Mouse (Mus musculus) limb, embryonic 13.5 days (tissue): Measurements from ENCODE around the gene Sh3rf3. TPM values are rescaled to one million over a fixed set of nuclear protein-coding genes. Genes with fewer than 3 reads are reported as not detected.

Experiments used
- ATAC-seq: fragments of 200-750 bp; cut with Nextera tagmentation; 2 replicates; pipeline ENCODE4 v1.8.0; 2017; ENCODE audit warnings: low read depth, moderate number of reproducible peaks, moderate TSS enrichment; ENCODE audit not compliant: low FRiP score
- H3K27ac ChIP-seq: fragments of 300-500 bp; sonication (generic); 2 replicates; pipeline ENCODE4 v1.5.1; 2015; ENCODE audit warnings: inconsistent platforms, mild to moderate bottlenecking, moderate library complexity
- H3K27me3 ChIP-seq: fragments of 300-500 bp; sonication (generic); 2 replicates; pipeline ENCODE4 v1.6.1; 2015; ENCODE audit warnings: mild to moderate bottlenecking, inconsistent platforms
- H3K36me3 ChIP-seq: fragments of 300-500 bp; sonication (generic); 2 replicates; pipeline ENCODE4 v1.6.1; 2015; ENCODE audit warnings: inconsistent platforms, mild to moderate bottlenecking, moderate library complexity
- H3K4me1 ChIP-seq: fragments of 300-500 bp; sonication (generic); 2 replicates; pipeline ENCODE4 v1.6.1; 2015; ENCODE audit warnings: inconsistent platforms
- H3K4me2 ChIP-seq: fragments of 300-500 bp; sonication (generic); replicated peaks from 2 replicates; pipeline ENCODE4 v1.6.1; 2015; ENCODE audit warnings: inconsistent platforms, mild to moderate bottlenecking, moderate library complexity
- H3K4me3 ChIP-seq: fragments of 300-500 bp; sonication (generic); 2 replicates; pipeline ENCODE4 v1.5.1; 2015; ENCODE audit warnings: moderate library complexity, mild to moderate bottlenecking, inconsistent platforms
- H3K9ac ChIP-seq: fragments of 300-500 bp; sonication (generic); 2 replicates; pipeline ENCODE4 v1.6.1; 2015; ENCODE audit warnings: mild to moderate bottlenecking, inconsistent platforms
- H3K9me3 ChIP-seq: fragments of 300-500 bp; sonication (generic); 2 replicates; pipeline ENCODE4 v1.6.1; 2016; ENCODE audit warnings: inconsistent platforms
- WGBS: fragments of 180-500 bp; shearing (Covaris S2); methylation state at CpG from one replicate; pipeline ENCODE4 v1.1.7; 2015; 5-methylcytosine and 5-hydroxymethylcytosine counted together
- polyA plus RNA-seq: library from polyadenylated mRNA; unstranded; fragments of >200 nt; fragmentation: Nextera tagmentation; extraction: Ambion mirVana; gene quantifications from 2 replicates; pipeline ENCODE4 v1.2.1, GENCODE M21; 2015

Sh3rf3 gene
- polyA plus RNA-seq, 1 experiment from 2014 or later = 1.1 TPM

DNA sequence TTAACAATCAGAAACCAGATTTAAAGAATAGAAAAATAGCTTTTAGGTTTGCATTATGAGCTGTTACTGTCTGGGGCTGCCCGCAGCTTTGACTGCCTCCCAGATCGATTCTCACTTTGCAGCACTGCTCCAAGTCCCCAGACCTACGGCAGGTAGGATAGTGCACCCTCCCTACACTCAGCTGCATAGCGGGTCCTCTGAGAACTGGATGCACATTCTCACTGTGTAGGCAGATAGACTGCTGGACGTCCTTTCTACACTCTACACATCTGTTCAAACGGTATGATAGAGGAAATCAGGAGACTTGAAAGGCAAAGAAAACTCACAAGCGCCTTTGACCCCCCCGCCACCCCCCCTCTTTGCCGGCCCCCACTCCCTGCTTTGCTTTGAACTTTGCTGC lies 42.7 kb downstream of the Sh3rf3 start:
- no peak overlapping the region for H3K4me2 ChIP-seq
- WGBS = 50% methylated on average over 9 of the region's 9 CpGs
- H3K27me3 ChIP-seq = no peaks in the 10 kb centered on the region
- H3K9me3 ChIP-seq = no peaks in the 10 kb centered on the region
- no peak for ATAC-seq
- H3K27ac ChIP-seq = no peak overlapping the region
- no peaks in the 10 kb centered on the region for H3K36me3 ChIP-seq
- H3K4me1 ChIP-seq = peaks cover 13% of the 10 kb centered on the region
- H3K9ac ChIP-seq = no peak overlapping the region
- H3K4me3 ChIP-seq = no peak overlapping the region

DNA sequence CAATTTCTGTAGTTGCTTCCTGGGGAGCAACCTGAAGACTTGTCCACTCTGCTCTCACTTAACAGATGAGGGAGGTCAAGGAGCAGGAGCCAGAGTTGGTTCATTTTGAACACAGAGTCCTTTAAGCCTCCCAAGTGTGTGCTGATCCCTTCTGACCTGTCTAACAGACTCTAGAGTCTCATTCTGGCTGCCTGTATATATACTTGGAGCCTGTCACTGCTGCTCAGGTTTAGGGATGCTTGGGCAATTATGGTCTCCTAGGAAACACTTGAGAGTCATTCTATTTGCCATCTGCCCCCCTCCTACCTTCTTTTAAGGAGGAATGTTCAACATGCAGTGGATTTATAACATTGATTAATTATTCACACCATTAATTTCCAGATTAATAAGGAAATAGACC lies 43.6 kb downstream of the Sh3rf3 start:
- H3K9ac ChIP-seq = no peak overlapping the region
- peaks cover 13% of the 10 kb centered on the region for H3K4me1 ChIP-seq
- no peak for ATAC-seq
- H3K27me3 ChIP-seq = no peaks in the 10 kb centered on the region
- H3K4me2 ChIP-seq = no peak overlapping the region
- H3K36me3 ChIP-seq = no peaks in the 10 kb centered on the region
- no peak overlapping the region for H3K4me3 ChIP-seq
- no peak overlapping the region for H3K27ac ChIP-seq
- no peaks in the 10 kb centered on the region for H3K9me3 ChIP-seq

DNA sequence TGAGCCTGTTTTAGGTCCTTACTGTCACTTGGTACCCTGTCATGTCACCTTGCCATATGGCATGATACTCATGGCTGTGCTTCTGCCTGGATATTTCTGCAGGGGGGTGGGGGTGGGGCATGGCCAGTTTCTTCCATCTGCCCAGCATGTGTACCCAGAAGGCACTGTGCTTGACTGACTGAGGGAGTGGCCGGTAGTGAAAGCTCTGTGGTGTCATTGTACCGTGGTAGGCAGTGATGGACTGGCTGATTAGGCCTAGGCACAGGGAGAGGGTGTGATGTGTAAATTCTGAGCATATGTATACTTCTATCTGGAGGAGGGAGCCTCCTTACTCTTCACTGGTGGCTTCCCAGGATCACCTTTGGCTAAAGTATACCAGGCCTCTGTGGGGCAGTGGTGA lies 51.6 kb downstream of the Sh3rf3 start:
- Histone ChIP-seq H3K36me3 (no peaks in the 10 kb centered on the region), H3K9ac (no peak overlapping the region), H3K4me1 (no peaks in the 10 kb centered on the region), H3K9me3 (no peaks in the 10 kb centered on the region), H3K27ac (no peak overlapping the region), H3K4me3 (no peak overlapping the region), H3K27me3 (no peaks in the 10 kb centered on the region), H3K4me2 (no peak overlapping the region)
- ATAC-seq = no peak
- 73% methylated on average over 2 of the region's 2 CpGs for WGBS

DNA sequence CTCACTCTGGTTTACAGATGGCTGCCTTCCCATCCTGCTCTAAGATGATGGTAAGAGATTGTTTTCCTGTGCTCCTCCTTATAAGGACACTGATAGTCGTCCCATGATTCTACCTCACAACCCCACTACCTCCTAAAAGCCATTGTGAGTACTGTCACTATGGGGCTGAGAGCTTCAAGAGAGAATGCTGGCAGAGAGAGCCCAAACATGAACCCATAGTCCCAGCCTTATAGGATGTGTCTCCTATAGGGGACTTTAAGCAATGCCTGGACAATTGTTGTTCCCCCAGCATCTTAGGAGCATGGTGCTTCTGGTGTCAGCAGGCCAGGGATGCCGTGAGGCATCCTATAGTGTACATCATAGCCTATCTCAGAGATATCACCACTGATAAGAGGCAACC lies 54.4 kb downstream of the Sh3rf3 start:
- no peak for ATAC-seq
- H3K4me3 ChIP-seq = no peak overlapping the region
- H3K27me3 ChIP-seq = no peaks in the 10 kb centered on the region
- no peaks in the 10 kb centered on the region for H3K4me1 ChIP-seq
- H3K9ac ChIP-seq = no peak overlapping the region
- 80% methylated on average over 2 of the region's 2 CpGs for WGBS
- no peak overlapping the region for H3K4me2 ChIP-seq
- H3K9me3 ChIP-seq = no peaks in the 10 kb centered on the region
- no peak overlapping the region for H3K27ac ChIP-seq
- H3K36me3 ChIP-seq = no peaks in the 10 kb centered on the region

DNA sequence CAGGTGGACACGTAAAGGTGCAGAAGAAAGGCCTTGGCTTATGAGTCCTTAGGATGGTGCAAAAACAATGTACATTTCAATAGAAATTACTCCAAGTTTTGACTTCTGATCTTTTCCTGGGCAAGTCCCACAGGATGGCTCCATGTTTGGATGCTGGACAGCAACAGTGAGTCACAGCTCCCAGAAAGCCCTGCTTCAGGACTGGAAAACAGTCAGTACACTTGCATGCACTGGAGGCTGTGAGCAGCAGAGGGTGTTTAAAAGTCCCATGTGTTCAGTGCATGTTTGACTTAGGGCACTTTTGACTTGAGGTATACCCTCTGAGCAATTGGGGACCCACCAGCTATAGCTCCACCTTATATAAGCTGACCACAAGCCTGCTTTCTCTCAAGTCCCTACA lies 56.7 kb downstream of the Sh3rf3 start:
- H3K4me3 ChIP-seq = no peak overlapping the region
- H3K27me3 ChIP-seq = no peaks in the 10 kb centered on the region
- WGBS = 89% methylated on average over 1 of the region's 1 CpGs
- no peaks in the 10 kb centered on the region for H3K36me3 ChIP-seq
- H3K9ac ChIP-seq = no peak overlapping the region
- no peak overlapping the region for H3K27ac ChIP-seq
- H3K9me3 ChIP-seq = no peaks in the 10 kb centered on the region
- no peak for ATAC-seq
- no peaks in the 10 kb centered on the region for H3K4me1 ChIP-seq
- no peak overlapping the region for H3K4me2 ChIP-seq

DNA sequence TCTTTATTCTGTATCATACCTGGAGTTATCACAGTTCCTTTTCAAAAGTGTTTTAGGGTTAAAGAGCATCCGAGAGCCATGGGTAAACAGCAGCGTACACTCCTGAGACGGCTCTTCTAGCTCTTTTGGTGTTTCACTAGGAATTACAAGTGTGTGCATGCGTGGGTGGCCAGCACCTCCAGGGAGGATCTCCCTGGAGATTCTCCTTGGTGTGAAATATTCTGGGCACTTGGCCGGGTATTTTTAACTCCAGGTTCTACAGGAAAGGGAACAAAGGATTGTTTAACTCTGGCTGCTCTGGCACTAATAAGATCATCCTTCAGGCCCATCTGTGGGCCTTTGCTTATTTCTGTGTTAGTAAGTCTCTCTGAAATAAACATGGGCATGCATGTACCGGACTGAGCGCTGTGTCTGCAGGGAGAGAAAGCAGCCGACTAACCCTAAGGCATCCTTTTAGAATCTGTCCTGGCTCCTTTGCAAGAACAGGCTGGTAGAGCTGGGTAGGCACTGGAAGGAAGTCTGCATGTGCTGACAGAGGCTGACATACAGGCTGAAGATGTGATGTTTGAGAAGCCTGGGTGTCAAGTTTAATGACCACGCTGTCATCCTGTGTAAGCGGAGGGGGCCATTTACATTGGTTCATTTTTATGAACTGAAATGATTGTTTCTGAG lies 58.1 kb downstream of the Sh3rf3 start:
- Histone ChIP-seq H3K4me3 (no peak overlapping the region), H3K27ac (no peak overlapping the region), H3K4me1 (no peaks in the 10 kb centered on the region), H3K36me3 (no peaks in the 10 kb centered on the region), H3K9me3 (no peaks in the 10 kb centered on the region), H3K27me3 (no peaks in the 10 kb centered on the region), H3K9ac (no peak overlapping the region), H3K4me2 (no peak overlapping the region)
- 75% methylated on average over 10 of the region's 10 CpGs for WGBS
- no peak for ATAC-seq

DNA sequence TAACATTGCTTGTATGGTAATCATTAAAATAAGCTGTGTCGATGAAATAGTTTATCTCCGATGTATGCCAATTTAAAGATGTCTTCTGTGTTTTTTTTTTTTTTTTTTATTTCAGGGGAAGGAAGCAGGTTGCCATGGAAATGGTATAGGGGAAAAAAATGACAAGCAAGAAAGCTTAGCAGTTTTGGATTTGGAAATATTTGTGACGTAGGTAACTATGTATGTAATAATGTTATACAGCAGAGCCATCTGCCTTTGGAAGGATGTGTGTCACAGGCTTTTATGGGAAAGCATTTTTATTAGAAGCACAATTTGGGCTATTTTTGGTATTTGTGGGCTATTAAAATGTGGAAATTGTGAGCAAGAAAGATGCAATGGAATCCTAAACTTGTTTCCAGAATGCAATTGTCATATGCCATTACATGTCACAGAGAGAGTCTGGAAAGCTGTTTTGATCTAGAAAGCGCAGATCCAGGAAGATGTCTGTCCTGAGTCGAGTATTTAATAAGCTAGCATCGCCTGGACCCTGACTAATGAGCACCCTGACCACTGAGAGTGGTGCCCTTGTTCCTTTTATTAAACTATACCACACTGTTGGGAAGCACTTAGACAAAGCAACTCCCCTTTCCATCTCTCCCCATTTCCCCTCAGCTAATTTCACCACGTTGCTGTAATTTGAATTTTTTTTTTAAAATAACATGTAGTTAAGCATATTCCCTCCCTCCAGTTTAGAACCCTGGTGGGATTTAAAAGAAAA lies 58.8 kb downstream of the Sh3rf3 start:
- H3K36me3 ChIP-seq = no peaks in the 10 kb centered on the region
- peaks cover 3% of the 10 kb centered on the region; the same call in 1 of the 2 replicates for H3K9me3 ChIP-seq
- no peak overlapping the region for H3K4me2 ChIP-seq
- WGBS = 58% methylated on average over 7 of the region's 7 CpGs
- H3K27ac ChIP-seq = no peak overlapping the region
- H3K4me1 ChIP-seq = no peaks in the 10 kb centered on the region
- H3K9ac ChIP-seq = no peak overlapping the region
- H3K4me3 ChIP-seq = no peak overlapping the region
- ATAC-seq = no peak
- no peaks in the 10 kb centered on the region for H3K27me3 ChIP-seq

DNA sequence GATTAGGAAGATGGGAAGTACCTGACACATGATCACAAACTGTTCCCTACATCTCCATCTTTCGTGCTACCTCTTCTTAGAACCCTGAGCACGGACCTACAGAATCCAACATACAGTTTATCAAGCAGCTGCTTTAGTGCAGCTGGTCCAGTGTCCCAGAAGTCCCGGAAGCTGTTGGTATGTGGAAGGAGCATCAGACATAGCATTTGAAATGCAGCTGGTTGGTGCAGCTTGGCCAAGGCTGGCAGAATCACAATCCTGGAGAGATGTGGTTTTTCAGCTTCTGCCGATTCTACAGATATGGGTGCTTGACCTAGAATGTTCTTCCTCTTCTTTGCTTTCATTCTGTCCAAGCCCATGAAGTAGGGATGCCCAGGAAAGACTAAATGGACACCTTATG lies 64.7 kb downstream of the Sh3rf3 start:
- no peak overlapping the region for H3K27ac ChIP-seq
- no peak overlapping the region for H3K9ac ChIP-seq
- H3K9me3 ChIP-seq = peaks cover 8% of the 10 kb centered on the region; the same call in 1 of the 2 replicates
- no peaks in the 10 kb centered on the region for H3K36me3 ChIP-seq
- no peak overlapping the region for H3K4me3 ChIP-seq
- ATAC-seq = no peak
- H3K27me3 ChIP-seq = no peaks in the 10 kb centered on the region
- H3K4me1 ChIP-seq = no peaks in the 10 kb centered on the region
- WGBS = 91% methylated on average over 4 of the region's 4 CpGs
- H3K4me2 ChIP-seq = no peak overlapping the region

DNA sequence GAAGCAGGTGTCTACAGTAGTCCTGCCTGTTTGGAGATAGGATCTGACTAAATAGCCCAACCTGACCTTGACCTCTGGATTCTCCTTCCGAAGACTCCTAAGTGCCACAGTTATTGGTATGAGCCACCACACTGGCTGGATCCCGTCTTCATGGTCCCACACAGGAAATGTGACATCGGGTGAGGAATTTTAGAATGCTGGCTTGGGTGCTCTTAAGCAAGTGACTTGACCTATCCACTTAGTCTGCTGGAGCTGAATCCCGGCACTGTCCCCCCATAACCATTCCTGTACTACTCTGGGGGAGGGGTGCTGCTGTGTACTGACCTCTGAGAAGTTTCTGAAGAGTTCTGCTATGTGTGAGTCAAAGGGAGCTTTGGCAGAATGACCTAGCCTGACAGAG lies 65.5 kb downstream of the Sh3rf3 start:
- no peak for ATAC-seq
- Histone ChIP-seq H3K4me3 (no peak overlapping the region), H3K9ac (no peak overlapping the region), H3K4me2 (no peak overlapping the region), H3K4me1 (no peaks in the 10 kb centered on the region), H3K9me3 (peaks cover 8% of the 10 kb centered on the region; the same call in 1 of the 2 replicates), H3K27ac (no peak overlapping the region), H3K27me3 (no peaks in the 10 kb centered on the region), H3K36me3 (no peaks in the 10 kb centered on the region)
- WGBS = 86% methylated on average over 4 of the region's 4 CpGs

DNA sequence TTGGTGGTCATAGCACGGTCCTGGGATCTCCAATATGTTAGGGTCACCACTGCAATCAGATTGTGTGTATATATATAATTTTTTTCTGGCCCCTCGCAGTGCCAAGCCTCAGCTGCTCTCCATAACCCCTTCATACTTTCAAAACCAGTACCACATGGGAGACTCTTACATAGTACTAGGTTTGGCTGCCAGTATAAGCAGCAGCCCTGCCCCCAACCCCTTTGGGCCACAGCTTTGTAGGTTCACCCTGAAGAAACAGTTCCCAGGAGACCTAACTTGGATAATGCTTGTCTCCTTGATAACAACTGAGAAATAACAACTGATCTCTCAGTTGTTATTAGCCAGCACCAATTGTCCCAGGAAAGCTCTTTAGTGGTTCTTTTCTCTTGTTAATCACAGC lies 69.6 kb downstream of the Sh3rf3 start:
- Histone ChIP-seq H3K4me3 (no peak overlapping the region), H3K4me1 (no peaks in the 10 kb centered on the region), H3K4me2 (no peak overlapping the region), H3K36me3 (no peaks in the 10 kb centered on the region), H3K27me3 (no peaks in the 10 kb centered on the region), H3K27ac (no peak overlapping the region), H3K9ac (no peak overlapping the region), H3K9me3 (0 out of 2 replicates have a peak, but pooled peaks cover 5% of the 10 kb centered on the region)
- 88% methylated on average over 2 of the region's 2 CpGs for WGBS
- ATAC-seq = no peak

DNA sequence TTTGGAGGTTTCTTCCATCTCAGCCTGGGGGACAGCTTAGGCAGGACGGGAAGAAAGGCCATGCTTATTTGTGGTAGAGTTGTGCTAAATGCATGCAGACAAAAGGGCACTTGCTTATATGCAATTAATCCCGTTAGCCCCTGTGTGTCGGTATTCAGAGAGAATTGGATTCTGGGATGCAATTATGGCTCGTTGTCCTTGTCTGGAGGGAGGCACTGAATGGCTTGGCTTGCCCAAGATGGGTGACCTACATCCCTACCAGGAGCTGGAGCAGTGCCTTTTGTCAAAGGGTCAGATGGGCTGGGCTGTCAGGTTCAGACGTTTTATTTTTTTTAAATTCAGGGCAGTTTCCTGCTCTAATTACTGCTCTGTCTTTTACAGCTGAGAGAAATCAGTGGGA lies 72.2 kb downstream of the Sh3rf3 start:
- no peaks in the 10 kb centered on the region for H3K36me3 ChIP-seq
- H3K9ac ChIP-seq = no peak overlapping the region
- H3K9me3 ChIP-seq = no peaks in the 10 kb centered on the region
- H3K4me1 ChIP-seq = no peaks in the 10 kb centered on the region
- no peak overlapping the region for H3K4me2 ChIP-seq
- no peak overlapping the region for H3K4me3 ChIP-seq
- 44% methylated on average over 5 of the region's 5 CpGs for WGBS
- H3K27ac ChIP-seq = no peak overlapping the region
- no peak for ATAC-seq
- no peaks in the 10 kb centered on the region for H3K27me3 ChIP-seq

DNA sequence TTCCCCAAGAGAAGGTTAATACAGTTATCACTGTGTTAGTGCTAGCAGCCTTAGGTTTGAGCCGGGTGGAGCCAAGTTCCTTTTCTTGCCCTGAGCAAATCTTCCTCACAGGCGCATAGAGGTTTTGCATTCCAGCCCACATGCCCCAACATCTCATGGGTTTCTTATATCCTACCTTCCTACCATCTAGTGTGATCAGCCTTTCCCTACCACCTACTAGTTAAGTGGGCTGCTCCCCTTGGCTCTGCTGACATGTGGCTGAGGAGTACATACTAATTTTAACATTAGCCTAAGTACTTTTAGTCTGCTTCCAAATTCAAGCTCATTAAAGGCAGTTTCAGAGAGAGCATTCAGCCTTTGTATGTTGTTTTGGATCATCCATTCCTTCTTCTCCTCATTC lies 72.7 kb downstream of the Sh3rf3 start:
- no peak overlapping the region for H3K4me3 ChIP-seq
- peaks cover 2% of the 10 kb centered on the region; the same call in 1 of the 2 replicates for H3K4me1 ChIP-seq
- no peaks in the 10 kb centered on the region for H3K27me3 ChIP-seq
- 64% methylated on average over 2 of the region's 2 CpGs for WGBS
- no peak for ATAC-seq
- no peaks in the 10 kb centered on the region for H3K9me3 ChIP-seq
- H3K27ac ChIP-seq = no peak overlapping the region
- H3K4me2 ChIP-seq = no peak overlapping the region
- H3K36me3 ChIP-seq = no peaks in the 10 kb centered on the region
- H3K9ac ChIP-seq = no peak overlapping the region
